Mouse (Mus musculus) 3T3-L1 (cell line): ENCODE measurements around the gene Usp24.

ENCODE experiments used
- DNase-seq: peaks from one replicate; pipeline ENCODE4 v3.0.0-alpha.2; 2015; ENCODE audit warnings: low read depth, low spot score

Gene Usp24

GRCm38 (mm10) chr4:106315921-106316350 lies at the start of gene Usp24:
Gene Usp24, plus strand, starts transcription at chr4:106316213.
- DNase-seq = peak; percentile 46

GRCm38 (mm10) chr4:106276937-106277336 lies 39.1 kb upstream of the Usp24 start:
- no peak for DNase-seq

DNA sequence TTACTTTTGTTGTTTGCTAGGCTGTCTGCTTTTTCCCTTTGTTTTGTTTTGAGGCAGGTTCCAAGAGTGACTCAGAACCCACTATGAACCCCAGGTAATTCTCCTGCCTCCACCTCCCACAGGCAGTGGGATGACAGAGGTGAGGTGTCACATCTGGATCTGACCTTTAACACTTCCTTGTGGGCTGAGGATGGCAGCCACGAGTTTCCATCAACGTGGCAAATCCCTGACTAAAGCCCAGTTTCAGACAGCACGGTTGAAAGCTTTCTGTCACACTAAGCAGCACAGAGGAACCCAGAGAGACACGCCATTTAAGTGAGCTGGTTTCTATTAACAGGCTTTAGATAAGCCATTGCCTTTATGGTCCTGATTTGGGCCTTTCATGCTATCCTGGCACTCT lies 36.8 kb upstream of the Usp24 start:
- DNase-seq = no peak

GRCm38 (mm10) chr4:106281128-106281491 lies 34.9 kb upstream of the Usp24 start:
- DNase-seq = no peak

- DNase-seq = peak; percentile 12
Measured at GRCm38 (mm10) chr4:106281492-106282122, 34.4 kb upstream of the Usp24 start.

DNA sequence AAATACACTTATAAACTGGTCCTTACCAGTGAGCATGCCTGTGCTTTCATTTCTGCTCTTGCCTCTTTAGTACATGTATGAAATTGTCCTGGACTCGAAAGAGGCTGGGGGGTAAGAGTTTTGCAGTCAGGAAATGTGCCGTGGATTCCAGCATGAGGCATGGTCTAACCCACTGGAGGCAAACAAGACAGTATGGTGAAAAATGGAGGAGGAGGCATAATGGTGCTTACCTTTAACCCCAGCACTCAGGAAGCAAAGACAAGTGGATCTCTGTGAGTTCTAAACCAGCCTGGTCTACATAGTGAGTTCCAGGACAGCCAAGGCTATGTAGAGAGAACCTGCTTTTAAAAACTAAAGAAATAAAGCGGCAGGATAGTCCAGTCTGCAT lies 33.9 kb upstream of the Usp24 start:
- DNase-seq = no peak

GRCm38 (mm10) chr4:106286958-106287743 lies 28.9 kb upstream of the Usp24 start:
- DNase-seq = no peak

DNA sequence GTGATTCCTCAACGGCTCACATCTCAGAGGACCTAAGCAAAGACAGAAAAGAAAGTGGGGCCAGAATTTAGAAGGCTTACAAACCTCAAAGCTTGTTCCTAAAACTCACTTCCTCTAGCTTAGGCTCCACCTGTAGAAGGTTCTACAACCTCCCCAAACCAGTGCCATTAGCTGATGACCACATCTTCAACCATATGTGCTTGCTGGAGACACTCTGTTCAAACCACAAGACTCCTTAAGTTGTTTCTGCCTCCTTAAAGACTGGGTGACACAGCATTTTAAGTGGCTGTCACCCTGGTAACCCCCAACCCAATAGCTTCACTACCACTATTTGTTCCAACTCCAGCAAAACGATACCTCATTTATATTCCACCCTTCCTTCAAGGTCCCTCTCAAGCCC lies 25.8 kb upstream of the Usp24 start:
- no peak for DNase-seq

DNA sequence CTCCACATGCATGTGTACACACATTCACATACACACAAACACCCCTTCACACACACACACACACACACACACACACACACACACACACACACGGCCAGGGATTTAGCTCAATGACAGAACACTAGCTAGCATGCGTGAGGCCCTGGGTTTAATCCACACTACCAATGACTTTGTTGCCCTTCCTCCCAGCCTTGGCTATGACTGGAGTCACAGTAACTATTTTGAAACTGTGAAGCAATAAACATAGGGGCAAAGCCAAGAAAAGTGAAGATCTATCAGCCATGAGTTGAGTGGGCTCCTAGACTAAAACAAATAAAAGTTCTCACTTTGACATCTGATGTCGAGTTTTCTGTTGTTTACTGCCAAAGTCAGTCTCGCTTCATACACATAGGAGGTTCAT lies 23.2 kb upstream of the Usp24 start:
- no peak for DNase-seq

GRCm38 (mm10) chr4:106293378-106294090 lies 22.5 kb upstream of the Usp24 start:
- DNase-seq = no peak

DNA sequence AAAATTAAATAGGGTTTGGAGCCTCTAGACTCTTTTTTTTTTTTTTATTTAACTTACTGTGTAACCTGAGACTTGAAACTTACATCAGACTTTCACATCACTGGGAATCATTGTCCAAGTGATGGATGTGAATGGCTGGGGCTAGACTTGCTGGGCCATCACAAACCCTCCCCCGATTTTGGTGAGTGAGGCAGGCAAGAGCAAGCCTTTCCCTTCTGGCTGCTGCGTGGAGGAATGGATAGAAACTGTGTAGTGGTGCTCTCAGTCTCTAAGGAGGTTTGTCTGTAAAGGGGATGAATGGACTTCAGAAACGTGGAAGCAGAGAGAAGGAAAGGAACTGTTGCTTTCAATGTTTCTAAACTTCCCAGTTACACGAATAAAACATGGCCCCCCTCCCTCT lies 20.3 kb upstream of the Usp24 start:
- peak; percentile 15 for DNase-seq

- DNase-seq = no peak
Measured at GRCm38 (mm10) chr4:106296412-106297086, 19.5 kb upstream of the Usp24 start.

DNA sequence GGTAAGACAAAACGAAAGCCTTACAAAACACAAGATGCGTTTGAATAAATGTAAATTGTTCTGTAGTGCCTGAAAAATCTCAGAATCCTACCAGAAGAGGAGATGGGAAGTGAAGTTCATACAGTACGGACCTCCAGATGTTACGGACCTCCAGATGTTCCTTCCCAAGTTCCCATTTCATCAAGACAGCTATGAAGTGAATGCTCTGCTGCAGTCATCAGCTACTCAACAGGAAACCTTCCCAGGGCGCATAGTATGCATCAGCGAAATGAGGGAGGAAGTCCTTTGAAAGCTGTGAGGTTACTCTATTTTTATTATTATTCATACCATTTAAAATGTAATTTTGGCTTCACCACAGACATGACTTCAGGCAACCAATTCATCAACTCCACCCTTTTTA lies 14.7 kb upstream of the Usp24 start:
- no peak for DNase-seq

GRCm38 (mm10) chr4:106308090-106308489 lies 7.9 kb upstream of the Usp24 start:
- no peak for DNase-seq

DNA sequence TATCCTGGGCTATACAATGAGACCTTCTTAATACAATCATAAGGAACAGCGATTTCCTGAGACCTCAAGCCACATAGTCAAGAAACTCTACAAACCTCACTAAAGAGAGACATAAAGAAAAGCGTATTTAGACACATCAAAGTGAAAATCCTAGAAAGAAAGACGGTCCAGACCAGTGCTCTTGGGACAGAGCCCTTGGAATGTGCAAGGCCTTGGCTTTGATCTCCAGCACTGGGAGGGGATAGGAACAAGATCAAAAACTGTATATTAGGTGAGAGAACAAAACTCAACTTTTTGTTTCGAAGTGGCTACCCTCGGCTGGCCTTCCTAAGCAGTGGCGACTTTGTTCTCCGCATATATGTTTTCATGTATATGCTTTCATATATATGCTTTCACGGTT lies 3.4 kb upstream of the Usp24 start:
- no peak for DNase-seq

DNA sequence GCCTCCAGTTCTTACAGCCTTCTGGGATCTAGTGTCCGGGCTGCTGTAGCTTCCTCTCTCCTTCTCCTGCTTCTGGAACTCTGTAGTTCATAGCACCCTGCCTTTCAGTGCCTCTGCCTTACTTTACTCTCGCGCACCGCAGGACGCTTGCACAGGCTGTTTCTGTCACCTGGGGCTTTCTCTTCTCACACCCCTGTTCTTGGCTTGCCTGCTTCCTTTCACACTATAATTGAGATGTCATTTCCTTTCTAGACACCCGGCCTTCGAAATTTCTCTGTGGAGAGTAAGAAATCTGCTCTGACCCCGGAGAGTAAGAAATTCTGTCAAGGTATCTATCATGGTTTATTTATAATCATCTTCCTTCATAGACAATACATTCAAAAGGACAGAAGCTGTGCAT lies 2.9 kb upstream of the Usp24 start:
- DNase-seq = no peak

DNA sequence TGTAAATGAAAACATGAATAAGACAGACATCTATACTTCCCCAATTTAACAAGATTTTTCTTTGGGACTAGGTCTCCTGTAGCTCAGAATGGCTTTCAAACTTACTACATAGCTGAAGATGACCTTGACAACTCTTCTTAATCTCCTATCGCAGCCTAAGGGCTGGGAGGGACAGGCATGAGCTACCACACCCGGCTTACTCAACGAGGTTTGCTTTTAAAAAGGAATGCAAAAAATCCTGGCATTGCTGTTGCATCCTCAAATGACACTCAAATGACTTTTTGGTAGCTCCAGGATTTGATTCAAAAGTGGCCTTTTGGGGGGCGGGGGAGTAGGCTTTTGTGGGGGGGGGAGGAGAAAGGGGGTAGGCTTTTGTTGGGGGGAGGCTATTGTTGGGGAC lies 2.1 kb upstream of the Usp24 start:
- peak; percentile 64 for DNase-seq

DNA sequence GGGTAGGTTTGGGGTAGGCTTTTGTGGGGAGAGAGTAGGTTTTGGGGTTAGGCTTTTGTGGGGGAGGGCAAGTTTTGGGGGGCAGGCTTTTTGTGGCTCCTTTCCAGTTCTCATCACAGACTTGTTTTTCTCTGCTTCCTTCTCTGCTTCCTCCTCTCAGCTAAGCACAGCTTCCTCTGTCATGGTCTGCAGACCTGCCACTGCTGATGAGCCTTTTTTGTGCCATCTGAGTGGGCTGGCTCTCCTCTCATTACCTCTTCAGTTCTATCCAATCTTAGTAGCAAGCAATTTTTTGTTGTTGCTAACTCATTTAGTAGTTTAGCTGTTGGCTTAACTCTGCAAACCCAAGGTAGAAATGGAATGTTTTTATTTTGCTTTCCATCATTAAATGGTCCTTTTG lies 1.7 kb upstream of the Usp24 start:
- no peak for DNase-seq

GRCm38 (mm10) chr4:106316351-106317178 lies 552 bp downstream of the Usp24 start:
- peak; percentile 26 for DNase-seq

DNA sequence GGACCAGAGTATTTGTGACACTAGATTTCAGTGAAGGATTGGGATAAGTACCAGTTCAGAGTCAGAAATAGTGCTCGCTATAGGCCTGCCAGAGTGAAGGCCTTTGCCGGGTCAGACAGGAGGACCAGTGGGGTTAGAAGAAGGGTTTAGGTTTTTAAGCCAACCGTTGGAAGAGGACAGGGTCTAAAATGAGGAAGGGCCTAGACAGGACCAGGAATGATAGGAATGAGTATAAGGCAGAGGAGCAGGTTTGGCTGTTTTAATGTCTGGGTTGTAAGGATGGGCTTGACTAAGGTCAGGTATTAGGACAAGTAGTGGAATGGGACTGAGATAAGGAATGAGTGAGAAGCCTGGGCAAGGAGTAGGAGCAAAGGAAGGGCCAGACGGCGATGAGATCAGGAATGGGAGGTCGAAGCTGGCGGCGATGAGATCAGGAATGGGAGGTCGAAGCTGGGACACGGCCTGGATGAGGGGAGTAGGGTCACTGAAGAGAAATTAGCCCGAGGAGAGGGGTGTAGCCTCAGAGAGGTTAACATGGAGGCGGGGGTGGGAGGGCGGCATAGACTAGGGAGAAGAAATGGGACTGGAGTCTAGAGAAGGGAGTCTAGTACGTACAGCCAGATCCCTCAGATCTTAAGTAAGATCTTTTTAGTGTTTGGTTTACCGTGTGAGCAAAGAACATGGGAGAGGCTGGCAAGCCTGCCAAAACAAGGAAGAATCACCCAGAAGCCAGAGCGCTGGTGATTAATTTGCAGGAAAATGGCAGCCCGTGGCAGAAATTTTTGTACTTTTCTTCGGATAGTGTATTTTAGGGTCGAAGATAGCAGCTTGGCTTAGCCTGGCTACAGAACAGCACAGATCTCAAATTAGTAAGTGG lies 1.4 kb downstream of the Usp24 start:
- peak; percentile 51 for DNase-seq
